Mouse (Mus musculus) cerebellum, adult 2 months (tissue): Measurements from ENCODE around the gene Vta1.

Source experiments
- CTCF ChIP-seq: fragments of 200-500 bp; IDR thresholded peaks from 2 replicates; pipeline ENCODE4 v1.5.1; 2011; ENCODE audit warnings: low read depth, mild to moderate bottlenecking, control low read depth, low read length, moderate library complexity, borderline replicate concordance; ENCODE audit not compliant: insufficient read depth
- POLR2A ChIP-seq: fragments of 200-500 bp; IDR thresholded peaks from 2 replicates; pipeline ENCODE4 v1.6.1; 2011; ENCODE audit warnings: low read length, control low read depth, borderline replicate concordance; ENCODE audit not compliant: insufficient read depth

DNA sequence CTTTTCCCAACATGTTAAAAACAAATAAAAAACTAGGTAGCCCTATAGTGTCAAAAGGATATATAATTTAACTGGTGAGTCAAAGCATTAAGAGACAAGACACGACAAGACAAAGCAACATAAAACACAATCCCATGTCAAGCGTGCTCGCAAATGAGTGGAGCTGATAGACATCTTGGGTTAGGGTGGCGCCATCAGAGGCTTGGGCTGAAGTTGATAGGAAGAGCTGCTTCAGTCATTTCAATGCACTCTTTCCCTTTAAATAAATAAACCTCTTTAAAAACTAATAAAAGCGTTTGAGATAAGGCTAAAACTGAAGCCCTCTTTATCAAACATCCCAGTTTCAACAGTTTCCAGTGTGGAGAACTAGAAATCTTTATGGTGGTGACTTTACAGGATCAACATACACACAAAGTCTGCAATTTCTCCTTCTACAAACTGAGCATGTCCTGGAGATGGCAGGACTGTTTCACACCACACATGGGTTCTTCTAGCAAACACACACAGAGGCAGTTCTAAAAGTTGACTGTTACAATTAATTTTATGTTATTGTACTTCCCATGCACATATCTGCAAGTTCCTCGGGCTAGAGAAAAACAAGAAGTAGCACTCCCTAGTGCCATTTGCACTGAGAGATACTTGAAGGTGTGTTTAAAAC, 16.4 kb downstream of the Vta1 start:
- TF ChIP-seq CTCF (no peak), POLR2A (no peak)
